Mouse (Mus musculus): ENCODE data around the gene Sugct. TPM values are rescaled to one million over a fixed set of nuclear protein-coding genes. Genes with fewer than 3 reads are reported as not detected.

Gene Sugct
- polyA plus RNA-seq, 1 experiment = not detected

DNA sequence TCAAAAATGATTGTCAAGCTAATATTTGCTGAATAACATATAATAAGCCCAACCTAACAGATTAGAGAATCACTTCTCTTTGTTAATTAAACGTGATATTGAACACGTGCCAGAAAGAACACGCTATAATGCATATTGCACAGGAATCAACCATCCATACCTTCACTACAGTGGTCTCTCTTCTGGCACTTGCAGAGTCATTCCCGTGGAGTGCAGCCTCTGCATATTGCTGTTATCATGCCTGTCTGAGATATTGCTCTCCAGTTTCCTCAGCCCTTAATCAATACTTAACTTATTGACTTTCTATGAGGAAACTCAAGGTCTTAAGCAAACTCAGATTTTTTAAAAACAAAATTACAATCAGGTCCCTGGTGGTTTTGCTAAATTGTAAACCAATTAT, 761.8 kb downstream of the Sugct start:
- Histone ChIP-seq H3K4me3 (replicated peaks; ENCODE audit: control insufficient read depth, low read depth, low read length) (no peak overlapping the region), H3K27ac (ENCODE audit: control insufficient read depth, insufficient read depth, low read depth, low read length, poor library complexity) (no peak overlapping the region), H3K4me1 (ENCODE audit: control insufficient read depth, insufficient read depth, low read length) (no peaks in the 10 kb centered on the region)
- 78% methylated on average over 4 of the region's 4 CpGs for WGBS
- no peak for TF ChIP-seq CTCF (IDR thresholded peaks at IDR 0.05; ENCODE audit: control insufficient read depth, insufficient read depth, low read length)
- no peak for TF ChIP-seq POLR2A (IDR thresholded peaks at IDR 0.05; ENCODE audit: borderline replicate concordance, control insufficient read depth, low read depth, low read length)

DNA sequence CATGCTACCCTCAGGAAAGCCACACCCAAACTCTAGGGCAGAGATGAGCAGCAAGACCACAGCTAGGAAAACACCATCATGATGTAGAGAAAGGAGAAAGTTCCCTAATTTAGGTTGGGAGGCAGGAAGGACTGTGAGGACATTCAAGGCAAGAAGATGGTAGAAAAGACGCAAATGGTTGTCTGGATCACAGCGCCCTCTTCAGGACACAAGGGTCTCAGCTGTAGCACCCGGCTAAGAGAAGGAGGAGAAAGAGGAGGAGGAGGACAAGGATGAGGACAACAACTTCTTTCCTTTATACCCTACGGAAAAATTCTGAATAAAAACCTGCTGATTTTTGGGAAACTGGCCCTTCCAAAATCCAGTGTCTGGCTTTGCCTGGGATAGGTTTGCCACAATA, 774.0 kb downstream of the Sugct start:
- WGBS = 62% methylated on average over 4 of the region's 4 CpGs
- Histone ChIP-seq H3K4me1 (ENCODE audit: control insufficient read depth, insufficient read depth, low read length) (no peaks in the 10 kb centered on the region), H3K27ac (ENCODE audit: control insufficient read depth, insufficient read depth, low read depth, low read length, poor library complexity) (no peak overlapping the region), H3K4me3 (replicated peaks; ENCODE audit: control insufficient read depth, low read depth, low read length) (no peak overlapping the region)
- TF ChIP-seq CTCF (IDR thresholded peaks at IDR 0.05; ENCODE audit: control insufficient read depth, insufficient read depth, low read length) (peak; percentile 47), POLR2A (IDR thresholded peaks at IDR 0.05; ENCODE audit: borderline replicate concordance, control insufficient read depth, low read depth, low read length) (no peak)

DNA sequence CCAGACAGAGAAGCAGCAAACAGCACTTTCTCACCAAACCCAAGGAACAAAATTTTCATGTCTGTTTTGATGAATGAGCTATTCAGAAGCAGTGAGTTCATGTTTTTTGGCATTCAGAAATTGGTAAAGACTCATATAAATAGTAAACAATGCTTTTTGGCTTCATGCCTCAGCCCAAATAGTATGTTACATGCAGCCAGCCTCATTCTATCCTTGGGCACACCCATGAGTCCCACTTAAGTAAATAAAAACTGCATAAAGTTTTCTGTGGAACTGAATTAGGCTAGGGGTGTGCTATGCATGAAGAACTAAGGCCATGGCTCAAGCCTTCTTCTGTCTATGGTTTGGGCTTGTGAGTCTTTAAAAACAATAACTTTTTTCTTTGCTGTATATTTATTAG, 779.7 kb downstream of the Sugct start:
- Histone ChIP-seq H3K4me3 (replicated peaks; ENCODE audit: control insufficient read depth, low read depth, low read length) (no peak overlapping the region), H3K27ac (ENCODE audit: control insufficient read depth, insufficient read depth, low read depth, low read length, poor library complexity) (no peak overlapping the region), H3K4me1 (ENCODE audit: control insufficient read depth, insufficient read depth, low read length) (no peaks in the 10 kb centered on the region)
- no peak for TF ChIP-seq POLR2A (IDR thresholded peaks at IDR 0.05; ENCODE audit: borderline replicate concordance, control insufficient read depth, low read depth, low read length)
- no peak for TF ChIP-seq CTCF (IDR thresholded peaks at IDR 0.05; ENCODE audit: control insufficient read depth, insufficient read depth, low read length)

DNA sequence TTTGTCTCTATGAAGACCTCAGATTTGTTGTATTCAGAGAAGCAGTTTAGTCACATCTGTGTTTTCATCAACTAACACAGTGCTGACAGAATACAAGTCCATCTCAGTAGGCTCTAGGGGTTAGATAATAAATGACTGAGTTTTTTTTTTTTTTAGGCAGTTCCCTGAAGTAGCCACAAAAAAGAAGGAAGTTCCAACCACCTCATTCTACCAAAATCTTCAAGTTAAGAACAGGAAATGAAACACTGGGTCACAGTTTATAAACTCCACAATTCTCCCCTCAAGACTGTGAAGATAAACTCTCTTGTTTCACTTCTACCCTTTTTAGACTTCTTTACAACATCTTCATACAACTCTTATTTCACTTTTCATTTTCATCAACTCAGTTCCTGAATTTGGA, 783.1 kb downstream of the Sugct start:
- TF ChIP-seq CTCF (IDR thresholded peaks at IDR 0.05; ENCODE audit: control insufficient read depth, insufficient read depth, low read length) = no peak
- no peak for TF ChIP-seq POLR2A (IDR thresholded peaks at IDR 0.05; ENCODE audit: borderline replicate concordance, control insufficient read depth, low read depth, low read length)
- Histone ChIP-seq H3K27ac (ENCODE audit: control insufficient read depth, insufficient read depth, low read depth, low read length, poor library complexity) (no peak overlapping the region), H3K4me3 (replicated peaks; ENCODE audit: control insufficient read depth, low read depth, low read length) (no peak overlapping the region), H3K4me1 (ENCODE audit: control insufficient read depth, insufficient read depth, low read length) (no peaks in the 10 kb centered on the region)

DNA sequence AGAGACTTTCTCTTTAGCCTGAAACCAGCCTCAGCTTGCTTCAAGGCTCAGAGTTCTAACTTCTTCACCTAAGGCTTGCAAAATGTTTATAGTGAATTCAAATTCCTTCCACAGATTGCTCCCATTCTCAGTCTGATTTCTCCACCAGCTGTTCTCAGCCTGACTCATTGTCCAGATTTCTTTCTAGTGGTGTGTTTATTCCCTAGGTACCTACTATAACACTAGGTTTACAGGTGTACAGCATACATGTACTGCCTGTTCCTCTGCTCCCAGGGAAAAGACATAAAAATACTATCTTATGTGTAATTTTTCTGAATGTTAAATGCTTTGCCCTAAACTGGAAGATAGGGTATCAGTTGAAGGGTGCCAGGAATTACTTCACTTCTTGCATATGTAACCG, 788.4 kb downstream of the Sugct start:
- Histone ChIP-seq H3K27ac (ENCODE audit: control insufficient read depth, insufficient read depth, low read depth, low read length, poor library complexity) (no peak overlapping the region), H3K4me3 (replicated peaks; ENCODE audit: control insufficient read depth, low read depth, low read length) (no peak overlapping the region), H3K4me1 (ENCODE audit: control insufficient read depth, insufficient read depth, low read length) (no peaks in the 10 kb centered on the region)
- 83% methylated on average over 1 of the region's 1 CpGs for WGBS
- TF ChIP-seq CTCF (IDR thresholded peaks at IDR 0.05; ENCODE audit: control insufficient read depth, insufficient read depth, low read length) (no peak), POLR2A (IDR thresholded peaks at IDR 0.05; ENCODE audit: borderline replicate concordance, control insufficient read depth, low read depth, low read length) (no peak)

DNA sequence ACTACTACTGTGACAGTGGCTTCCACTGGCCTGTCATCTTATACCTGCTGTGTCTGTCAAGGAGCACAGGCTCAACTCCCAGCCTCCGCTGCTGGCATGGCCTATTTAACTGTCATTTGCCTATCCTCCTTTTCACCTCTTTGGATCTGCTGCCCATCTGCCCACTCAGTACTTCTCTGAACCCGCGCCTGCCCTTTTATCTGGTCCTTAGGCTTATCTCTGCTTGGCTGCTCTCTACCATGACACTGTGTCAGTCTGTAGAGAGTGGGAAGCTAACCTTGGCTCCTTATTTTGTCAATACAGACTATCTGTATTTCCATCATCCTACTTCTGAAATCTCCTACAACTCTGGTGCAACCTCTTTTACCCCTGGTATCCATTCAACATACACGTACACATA, 793.9 kb downstream of the Sugct start:
- WGBS = 76% methylated on average over 4 of the region's 4 CpGs
- Histone ChIP-seq H3K27ac (ENCODE audit: control insufficient read depth, insufficient read depth, low read depth, low read length, poor library complexity) (no peak overlapping the region), H3K4me3 (replicated peaks; ENCODE audit: control insufficient read depth, low read depth, low read length) (no peak overlapping the region), H3K4me1 (ENCODE audit: control insufficient read depth, insufficient read depth, low read length) (no peaks in the 10 kb centered on the region)
- TF ChIP-seq CTCF (IDR thresholded peaks at IDR 0.05; ENCODE audit: control insufficient read depth, insufficient read depth, low read length) (no peak), POLR2A (IDR thresholded peaks at IDR 0.05; ENCODE audit: borderline replicate concordance, control insufficient read depth, low read depth, low read length) (no peak)

DNA sequence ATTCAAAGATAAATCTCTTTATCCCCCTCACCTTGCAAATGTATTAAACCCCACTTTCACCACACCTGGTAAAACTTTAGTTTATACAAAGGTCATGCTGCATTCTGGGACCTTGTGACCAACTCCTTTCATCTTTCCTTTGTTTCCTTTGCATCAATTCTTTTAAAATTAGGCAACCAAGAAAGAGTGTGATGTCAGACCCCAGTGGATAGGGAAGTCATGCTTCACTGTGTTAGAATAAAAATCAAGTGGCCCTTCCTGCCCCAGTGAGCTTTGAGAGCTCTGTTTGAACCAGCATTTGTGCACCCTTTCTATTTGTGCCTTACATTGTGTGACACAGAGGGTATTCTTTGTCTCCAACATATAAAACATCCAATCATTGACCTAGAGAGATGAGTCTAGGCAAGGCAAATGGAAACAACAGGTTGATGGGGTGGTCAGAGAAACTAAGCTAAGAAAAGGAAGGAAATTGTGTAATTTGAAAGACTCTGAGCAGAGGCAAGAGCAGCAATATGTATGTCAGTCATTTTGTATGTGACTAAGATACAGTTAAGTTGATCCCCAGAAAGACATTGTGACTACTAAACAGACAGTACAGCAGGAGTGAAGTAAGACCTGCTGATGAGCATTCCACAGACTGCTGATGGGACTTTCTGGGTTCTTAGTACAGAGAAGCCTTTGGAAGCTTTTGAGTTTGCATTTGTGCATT, 797.1 kb downstream of the Sugct start:
- H3K27ac ChIP-seq (ENCODE audit: control insufficient read depth, insufficient read depth, low read depth, low read length, poor library complexity) = no peak overlapping the region

DNA sequence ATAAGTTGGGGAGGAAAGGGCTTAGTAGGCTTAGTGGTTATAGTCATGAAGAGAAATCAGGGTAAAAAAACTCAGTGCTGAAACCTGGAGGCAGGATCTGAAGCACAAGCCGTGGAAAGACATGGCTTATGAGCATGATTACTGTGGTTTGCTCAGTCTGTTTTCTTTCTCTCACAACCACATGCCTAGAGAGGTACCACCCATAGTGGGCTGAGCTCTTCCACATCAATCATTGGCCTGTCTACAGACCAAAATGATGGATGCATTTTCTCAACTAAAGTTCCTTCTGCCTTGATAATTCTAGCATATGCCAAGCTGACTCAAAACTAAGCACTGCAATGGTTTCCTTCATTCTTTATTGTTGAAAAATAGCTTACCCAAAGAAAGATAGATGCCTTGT, 817.3 kb downstream of the Sugct start:
- no peak for TF ChIP-seq POLR2A (IDR thresholded peaks at IDR 0.05; ENCODE audit: borderline replicate concordance, control insufficient read depth, low read depth, low read length)
- TF ChIP-seq CTCF (IDR thresholded peaks at IDR 0.05; ENCODE audit: control insufficient read depth, insufficient read depth, low read length) = no peak
- 62% methylated on average over 1 of the region's 1 CpGs for WGBS
- Histone ChIP-seq H3K4me1 (ENCODE audit: control insufficient read depth, insufficient read depth, low read length) (no peaks in the 10 kb centered on the region), H3K4me3 (replicated peaks; ENCODE audit: control insufficient read depth, low read depth, low read length) (no peak overlapping the region), H3K27ac (ENCODE audit: control insufficient read depth, insufficient read depth, low read depth, low read length, poor library complexity) (no peak overlapping the region)

More for the DNA sequence above, 797.1 kb downstream of the Sugct start:
- no peaks in the 10 kb centered on the region for H3K4me1 ChIP-seq (ENCODE audit: control insufficient read depth, insufficient read depth, low read length)
- H3K4me3 ChIP-seq (replicated peaks; ENCODE audit: control insufficient read depth, low read depth, low read length) = no peak overlapping the region
- TF ChIP-seq CTCF (IDR thresholded peaks at IDR 0.05; ENCODE audit: control insufficient read depth, insufficient read depth, low read length) (no peak), POLR2A (IDR thresholded peaks at IDR 0.05; ENCODE audit: borderline replicate concordance, control insufficient read depth, low read depth, low read length) (no peak)

DNA sequence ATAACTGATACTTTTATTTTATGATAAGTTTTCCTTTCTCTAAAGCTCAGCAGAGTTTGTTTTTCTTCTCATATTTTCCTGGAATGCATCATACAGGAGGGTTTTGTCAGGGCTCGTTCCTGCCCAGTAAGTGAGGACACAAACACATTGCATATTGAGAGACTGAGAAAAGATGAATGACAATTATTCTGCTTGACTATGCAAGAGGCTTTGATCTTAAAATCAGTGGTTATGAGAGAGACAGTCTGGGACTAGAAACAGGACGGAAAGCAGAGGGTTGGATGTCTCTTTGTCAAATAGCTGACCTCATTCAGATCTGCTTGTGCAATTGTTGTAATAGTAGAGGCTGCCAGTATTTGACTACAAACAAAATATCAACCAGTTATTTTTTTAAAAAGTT, 835.4 kb downstream of the Sugct start:
- Histone ChIP-seq H3K4me1 (ENCODE audit: control insufficient read depth, insufficient read depth, low read length) (no peaks in the 10 kb centered on the region), H3K4me3 (replicated peaks; ENCODE audit: control insufficient read depth, low read depth, low read length) (no peak overlapping the region), H3K27ac (ENCODE audit: control insufficient read depth, insufficient read depth, low read depth, low read length, poor library complexity) (no peak overlapping the region)
- TF ChIP-seq CTCF (IDR thresholded peaks at IDR 0.05; ENCODE audit: control insufficient read depth, insufficient read depth, low read length) (no peak), POLR2A (IDR thresholded peaks at IDR 0.05; ENCODE audit: borderline replicate concordance, control insufficient read depth, low read depth, low read length) (no peak)
- 72% methylated on average over 2 of the region's 2 CpGs for WGBS
